Mouse (Mus musculus) cerebellum, adult 2 months (tissue): ENCODE measurements around the gene Dppa5a.

Source experiments
- CTCF ChIP-seq: fragments of 200-500 bp; IDR thresholded peaks from 2 replicates; pipeline ENCODE4 v1.5.1; 2011; ENCODE audit warnings: low read depth, mild to moderate bottlenecking, control low read depth, low read length, moderate library complexity, borderline replicate concordance; ENCODE audit not compliant: insufficient read depth
- POLR2A ChIP-seq: fragments of 200-500 bp; IDR thresholded peaks from 2 replicates; pipeline ENCODE4 v1.6.1; 2011; ENCODE audit warnings: low read length, control low read depth, borderline replicate concordance; ENCODE audit not compliant: insufficient read depth

DNA sequence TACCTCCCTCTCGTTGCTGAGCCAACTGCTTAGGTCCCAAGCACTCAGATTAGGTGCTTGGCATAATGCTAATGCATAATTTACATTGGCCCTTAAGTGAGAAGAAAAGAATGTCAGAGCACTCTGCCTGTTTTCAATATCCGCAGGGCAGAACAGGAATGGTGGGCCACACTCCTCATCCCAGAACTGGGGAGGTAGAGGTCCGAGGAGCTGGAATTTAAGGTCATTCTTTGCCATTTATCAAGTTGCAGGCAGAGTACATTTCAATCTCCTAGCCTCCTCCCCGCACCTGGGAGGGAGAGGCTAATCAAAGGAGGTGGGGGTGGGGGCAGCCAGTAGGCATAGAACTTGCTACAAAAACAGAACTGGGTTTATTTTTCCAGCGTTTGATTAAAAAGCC is 6.4 kb upstream of the Dppa5a start:
- TF ChIP-seq POLR2A (no peak), CTCF (no peak)
